Mouse (Mus musculus): Measurements from ENCODE around the gene Fyn.

Gene Fyn

DNA sequence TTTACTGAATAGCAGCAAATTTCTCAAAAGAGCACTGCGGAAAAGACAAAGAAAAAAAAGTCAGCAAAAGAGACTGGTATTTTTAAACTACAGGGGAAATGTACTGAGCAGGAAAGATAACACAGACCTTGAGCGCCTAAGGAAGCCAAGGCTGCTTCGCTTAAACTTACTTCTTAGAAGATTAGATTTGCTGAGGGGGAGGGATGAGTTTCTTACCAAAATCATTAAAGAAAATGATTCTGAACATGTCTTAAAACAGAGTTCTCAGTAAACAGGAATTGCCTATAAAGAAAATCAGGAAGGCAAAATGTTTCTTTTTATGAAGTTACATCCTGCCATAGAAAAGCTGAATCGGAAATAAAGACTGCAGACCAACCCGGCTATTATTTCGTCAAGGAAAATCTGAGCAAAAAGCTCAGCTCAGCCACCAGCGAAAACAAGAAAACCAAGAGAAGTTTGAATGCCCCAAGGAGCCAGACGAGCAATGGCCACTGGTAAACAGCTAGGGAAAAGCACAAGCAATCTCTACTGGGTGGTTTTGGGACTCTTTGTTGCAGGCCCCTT lies at the start of gene Fyn:
Gene Fyn (plus strand): TSS at position 284 of the 564 bp plus-strand sequence.
- DNase-seq, result no peak

DNA sequence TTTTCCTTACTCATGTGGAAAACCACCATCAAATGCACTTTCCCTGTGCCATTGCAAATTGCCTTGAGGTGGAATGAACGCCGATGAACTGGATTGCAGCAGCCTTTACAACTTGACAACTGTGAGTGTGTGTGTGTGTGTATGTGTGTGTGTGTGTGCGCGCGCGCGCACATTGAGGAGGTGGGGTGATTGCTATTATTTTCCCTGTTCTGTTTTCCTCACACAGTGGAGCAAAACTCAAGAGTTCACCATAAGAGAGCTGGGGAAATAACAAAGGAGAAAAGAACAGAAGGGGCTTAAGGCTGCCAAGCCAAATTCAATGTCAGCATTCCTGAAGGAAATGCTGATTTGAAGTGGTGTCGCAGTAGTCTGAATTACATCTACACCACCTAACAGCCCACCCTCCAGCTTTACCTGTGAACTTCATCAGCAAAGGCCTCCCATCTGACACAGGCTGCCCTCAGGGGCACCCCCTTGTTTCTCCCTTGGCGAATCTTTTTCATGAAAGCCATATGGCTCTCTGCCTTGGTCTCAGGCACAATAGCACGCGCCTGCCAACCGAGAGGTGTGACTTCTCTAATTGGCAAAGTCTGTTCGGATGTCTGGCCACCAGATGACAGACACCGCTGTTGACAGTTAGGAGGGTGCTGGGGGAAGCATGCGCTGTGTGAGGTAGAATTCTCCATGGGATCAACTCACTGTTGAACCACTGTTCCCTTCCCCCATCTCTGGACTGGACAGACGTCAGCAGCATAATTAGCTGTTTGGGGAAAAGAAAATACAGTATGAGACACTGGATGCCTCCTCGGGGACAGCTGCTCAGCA lies 47.6 kb upstream of the Fyn start:
- DNase-seq, result peak; percentile 47 to 48

DNA sequence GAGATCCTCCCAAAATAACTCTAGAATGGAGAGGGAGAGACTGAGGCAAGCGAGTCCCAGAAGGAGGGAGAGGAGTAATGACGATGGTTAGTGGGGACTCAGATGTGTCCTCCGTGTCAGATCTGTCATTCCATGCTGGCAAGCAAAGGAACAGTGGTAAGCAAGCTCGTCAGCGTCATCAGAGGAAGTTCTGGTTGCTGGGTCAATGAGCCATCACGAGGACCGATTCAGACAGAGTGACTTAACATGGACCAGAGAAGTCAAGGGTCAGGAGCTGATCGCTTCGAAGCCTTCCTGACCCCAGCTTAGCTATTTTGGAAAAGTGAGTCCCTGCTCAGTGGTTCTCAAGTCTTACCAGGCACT lies 47.1 kb upstream of the Fyn start:
- no peak for DNase-seq

DNA sequence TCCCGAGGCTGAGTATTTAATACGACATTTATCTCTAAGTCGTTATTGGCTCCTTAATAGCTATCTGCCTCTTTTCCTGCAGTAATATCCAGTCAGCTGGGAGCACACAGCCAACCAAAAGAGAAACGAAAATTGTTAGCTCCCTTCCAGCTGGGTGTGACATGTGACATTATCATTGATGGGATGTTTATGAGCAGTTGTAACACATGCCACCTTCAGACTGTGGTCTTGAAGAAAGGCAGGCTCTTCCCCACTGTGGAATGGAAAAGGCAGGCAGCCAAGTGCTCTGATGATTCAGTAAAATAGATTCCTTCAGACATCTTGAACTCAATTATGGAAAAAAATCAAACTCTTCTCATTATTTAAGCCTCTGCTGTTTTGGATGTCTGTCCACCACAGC lies 46.5 kb upstream of the Fyn start:
- no peak for DNase-seq

DNA sequence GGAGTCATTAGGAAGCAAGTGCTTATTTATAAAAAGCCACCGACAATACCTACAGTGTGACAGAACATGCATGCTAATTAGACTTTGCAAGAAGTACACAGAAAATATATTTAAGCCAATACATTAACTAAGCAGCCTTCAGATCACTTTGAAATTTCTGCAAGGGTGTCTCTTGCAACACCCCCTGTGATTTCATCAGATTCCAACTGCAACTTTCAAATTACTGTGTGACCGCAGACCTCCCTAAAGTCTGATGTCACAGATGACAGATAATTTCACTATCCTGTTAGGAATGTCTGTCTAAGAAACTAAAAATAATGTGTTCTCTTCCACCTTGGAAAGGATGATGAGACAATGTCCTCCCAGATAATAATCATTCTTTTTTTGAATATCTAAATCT lies 44.4 kb upstream of the Fyn start:
- DNase-seq, result no peak

DNA sequence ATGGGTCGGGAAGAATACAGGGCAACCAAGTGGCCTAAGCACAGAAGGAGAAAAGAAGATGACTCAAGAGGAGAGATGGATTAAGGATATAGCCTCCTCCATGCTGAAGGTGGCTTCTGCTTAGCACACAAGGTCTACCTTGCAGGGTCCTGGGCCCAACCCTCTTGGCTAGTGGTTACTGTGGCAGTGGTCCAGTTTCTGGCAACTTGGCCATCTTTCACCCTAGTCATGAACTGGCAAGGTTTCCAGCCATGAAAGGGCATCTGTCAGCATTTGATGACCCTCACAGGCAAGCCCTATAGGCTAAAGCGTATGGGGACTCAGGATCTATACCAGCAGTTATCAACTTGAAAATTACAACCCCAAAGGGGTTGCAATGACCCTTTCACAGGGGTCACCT lies 40.0 kb upstream of the Fyn start:
- DNase-seq, result no peak

DNA sequence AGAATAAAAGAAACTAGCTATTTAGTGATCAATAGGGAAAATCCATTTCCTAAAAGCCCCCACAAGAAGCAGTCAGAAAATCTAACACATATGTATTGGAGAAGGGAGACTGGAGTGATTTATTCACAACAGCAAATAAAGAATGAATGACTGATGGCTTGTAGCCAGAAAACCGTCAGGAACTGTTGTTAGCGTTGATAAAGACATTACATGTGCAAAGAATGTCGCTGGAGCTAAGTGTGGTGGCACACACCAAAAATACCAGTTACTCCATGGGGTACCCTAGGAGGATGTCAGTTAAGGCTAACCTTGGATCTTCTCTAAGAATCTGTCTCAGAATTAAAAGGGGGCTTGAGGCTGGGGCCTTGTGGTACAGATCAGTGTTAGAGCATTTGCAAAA lies 34.3 kb upstream of the Fyn start:
- no peak for DNase-seq

DNA sequence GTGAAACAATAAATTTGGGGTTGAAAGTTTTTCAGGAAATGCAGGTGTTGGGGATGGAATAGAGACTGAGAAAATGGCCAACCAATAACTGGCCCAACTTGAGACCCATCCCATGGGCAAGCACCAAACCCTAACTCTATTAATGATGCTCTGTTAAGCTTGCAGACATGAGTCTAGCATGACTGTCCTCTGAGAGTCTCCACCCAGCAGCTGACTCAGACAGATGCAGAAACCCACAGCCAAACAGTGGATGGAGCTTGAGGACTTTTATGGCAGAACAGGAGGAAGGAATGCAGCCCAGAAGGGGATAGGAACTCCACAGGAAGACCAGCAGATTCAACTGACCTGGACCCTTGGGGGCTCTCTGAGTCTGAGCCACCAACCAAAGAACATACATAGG lies 32.8 kb upstream of the Fyn start:
- no peak for DNase-seq

DNA sequence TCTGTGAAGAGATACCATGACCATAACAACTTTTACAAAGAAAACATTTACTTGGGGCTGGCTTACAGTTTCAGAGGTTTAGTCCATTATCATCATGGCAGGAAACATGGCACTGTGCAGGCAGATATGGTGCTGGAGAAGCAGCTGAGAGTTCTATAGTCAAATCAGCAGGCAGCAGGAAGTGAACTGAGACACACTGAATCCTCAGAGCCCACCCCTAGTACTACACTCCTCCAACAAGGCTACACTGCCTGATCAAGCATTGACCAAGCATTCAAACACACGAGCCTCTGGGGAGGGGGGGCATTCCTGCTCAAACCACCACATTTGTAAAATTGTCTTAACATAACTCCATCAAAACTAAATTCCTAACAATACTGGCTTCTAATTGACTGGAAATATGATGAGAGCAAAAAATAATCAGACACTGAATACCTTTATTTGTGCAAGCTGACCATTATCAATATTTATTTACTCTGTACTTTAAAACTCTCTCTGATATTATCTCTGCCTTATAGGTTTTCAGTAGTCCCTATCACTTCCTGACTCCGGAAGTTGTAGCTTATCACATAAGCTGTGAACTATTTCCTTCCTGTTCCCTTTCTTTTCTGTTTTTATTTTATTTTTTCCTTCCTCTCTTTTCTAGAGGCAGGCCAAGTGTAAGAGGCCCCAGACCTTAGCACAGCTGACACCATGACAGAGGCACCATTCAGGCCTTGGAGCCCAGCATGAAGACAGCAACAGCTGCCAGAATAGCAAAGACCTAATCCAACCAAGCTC lies 29.3 kb upstream of the Fyn start:
- DNase-seq, result no peak

DNA sequence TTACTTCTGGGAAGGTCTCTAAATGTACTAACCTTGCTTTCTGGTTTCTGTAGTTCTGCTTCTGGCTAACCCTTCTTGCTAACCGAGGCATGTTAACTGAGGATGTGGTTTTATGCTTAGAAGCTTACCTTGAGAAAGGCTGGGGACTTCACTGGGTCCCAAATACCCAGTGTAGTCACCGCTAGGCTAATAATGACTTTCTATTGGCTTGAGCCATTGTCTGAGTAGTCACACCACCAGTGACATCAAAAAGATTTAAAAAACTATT lies 28.8 kb upstream of the Fyn start:
- no peak for DNase-seq

DNA sequence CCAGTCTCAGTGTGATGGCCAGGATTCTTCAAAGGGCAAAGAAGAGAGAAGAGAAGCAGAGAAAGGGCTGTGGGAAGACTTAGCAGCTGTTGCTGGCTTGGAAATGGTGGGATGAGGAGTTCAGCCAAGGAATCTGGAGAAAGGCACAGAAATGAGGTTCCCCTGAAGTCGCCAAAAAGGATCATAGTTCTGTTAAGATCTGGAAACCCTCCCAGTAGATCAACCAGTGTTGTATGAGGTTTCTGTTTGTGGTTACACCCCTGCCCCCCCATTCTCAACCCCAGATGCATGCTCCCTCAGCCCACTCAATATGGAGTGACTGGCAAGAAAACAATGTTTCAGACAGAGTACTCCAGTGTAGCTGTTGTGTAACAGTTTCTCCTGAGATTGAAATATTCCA lies 25.1 kb upstream of the Fyn start:
- DNase-seq, result no peak

DNA sequence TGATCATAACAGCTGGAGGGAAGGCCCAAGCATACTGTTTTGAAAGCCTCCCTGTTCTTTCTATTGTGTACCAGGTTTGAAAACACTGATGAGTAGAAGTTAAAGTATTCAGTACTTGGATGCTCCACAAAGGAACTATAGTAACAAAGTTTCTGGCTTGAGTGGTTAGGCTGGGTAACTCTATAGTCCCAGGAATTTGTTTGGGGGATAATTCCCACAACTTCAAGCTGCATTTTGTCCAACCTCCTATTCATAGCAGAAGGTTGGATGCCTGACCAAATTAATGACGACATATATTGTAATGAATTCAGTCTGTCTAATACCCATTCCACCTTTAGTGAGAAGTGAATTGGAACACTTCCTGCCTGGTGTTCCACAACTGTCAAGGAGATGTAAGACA lies 22.7 kb upstream of the Fyn start:
- no peak for DNase-seq

DNA sequence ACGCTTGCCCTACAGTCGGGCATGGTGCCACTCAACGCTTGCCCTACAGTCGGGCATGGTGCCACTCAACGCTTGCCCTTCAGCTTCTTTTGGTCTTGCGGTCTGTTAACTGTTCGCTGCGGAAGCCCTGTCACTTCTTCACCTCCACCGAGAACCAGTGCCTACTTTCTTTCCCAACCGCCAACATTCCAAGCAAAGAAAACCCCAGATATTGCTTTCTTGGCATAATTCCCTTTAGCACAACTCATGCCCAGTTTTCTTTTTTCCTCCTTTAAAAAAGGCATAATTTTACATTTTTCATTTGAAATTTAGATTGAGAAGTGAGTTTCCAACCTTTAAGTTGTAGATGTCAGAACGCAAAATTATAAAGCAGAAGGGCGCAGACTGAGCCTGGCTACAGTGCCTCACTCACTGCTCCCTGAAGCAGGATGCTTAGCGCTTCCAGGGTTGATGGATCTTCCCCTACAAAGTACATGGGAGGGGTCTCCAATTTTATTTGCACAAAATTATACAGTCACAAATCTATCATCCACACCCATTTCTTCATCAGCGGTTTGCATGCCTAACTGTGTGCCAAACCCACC lies 18.8 kb upstream of the Fyn start:
- DNase-seq, result no peak

DNA sequence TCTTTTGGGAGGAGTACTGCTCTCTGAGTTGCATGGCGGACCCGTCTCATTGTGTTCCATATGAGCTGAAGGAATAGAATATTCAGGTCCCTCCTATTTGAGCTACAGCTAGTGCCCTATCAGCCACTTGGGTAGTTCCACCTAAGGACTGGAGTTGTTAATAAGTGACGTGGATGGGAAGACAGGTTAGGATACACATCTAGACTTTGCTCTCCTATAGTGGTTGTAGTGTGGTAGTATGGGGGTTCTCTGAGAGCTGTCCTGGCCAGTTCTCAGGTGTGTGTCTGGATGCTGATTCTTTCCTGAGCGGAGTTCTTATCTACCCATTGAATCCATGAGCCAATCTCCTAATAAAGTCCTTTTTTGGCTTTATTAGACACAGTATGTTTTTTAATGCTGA lies 4.5 kb upstream of the Fyn start:
- DNase-seq, result no peak

DNA sequence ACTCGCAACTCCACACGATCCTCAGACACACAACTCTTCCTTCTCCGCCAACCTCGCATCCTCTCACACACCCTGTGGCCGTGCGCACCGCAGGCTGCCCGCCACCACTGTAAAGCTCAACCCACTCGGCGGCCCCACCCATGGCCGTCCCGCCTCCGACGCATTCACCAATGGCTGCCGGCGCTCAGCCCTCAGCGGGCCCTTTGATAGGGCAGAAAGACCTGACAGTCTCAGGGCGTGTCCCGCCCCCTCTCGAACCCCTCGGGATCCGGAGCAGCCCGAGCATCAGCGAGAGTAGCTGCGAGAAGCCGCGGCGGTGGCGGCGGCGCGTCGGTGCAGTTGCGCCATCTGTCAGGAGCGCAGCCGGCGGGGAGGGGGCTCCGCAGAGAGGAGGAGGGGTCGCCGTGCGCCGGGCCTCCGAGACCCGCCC lies 862 bp downstream of the Fyn start:
- peak; percentile 93 to 96 for DNase-seq

DNA sequence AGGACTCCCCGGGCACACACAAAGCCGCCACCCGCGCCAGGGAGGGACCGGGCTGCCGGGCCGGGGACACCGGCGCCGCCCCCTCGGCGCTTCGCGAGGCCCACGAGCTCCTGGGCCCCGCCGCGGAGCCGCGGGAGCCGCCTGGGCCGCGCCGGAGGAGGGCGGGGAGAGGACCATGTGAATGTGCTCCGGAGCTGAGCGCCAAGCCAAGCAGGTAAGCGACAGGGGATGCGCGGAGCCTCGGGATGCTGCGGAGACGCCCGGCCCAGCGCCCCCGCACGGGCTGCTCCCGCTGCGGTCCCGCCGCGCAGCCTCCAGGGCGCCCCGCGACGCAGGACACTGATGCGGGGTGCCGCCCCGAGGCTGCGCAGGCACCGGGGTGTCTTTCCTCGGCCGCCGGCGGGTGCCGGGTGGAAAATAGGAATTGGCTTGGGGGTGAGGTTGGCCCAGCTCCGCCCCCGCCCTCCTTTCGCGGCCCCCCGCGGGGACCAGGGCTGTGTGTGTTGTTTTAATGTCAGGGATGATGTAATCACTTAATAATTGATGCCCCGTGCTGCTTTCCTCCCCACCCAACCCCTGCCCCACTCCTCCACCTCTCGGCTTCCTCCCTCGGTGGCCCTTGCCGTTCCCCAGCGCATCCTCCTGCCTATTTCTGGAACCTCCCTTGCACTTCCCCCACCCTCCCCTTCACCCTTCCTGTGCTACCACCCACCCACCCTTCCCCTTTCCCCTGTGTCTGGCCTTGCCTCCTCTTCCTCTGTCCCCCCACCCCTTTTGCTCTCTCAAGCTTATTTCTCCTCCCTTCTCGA lies 1.5 kb downstream of the Fyn start:
- peak; percentile 67 to 74 for DNase-seq

DNA sequence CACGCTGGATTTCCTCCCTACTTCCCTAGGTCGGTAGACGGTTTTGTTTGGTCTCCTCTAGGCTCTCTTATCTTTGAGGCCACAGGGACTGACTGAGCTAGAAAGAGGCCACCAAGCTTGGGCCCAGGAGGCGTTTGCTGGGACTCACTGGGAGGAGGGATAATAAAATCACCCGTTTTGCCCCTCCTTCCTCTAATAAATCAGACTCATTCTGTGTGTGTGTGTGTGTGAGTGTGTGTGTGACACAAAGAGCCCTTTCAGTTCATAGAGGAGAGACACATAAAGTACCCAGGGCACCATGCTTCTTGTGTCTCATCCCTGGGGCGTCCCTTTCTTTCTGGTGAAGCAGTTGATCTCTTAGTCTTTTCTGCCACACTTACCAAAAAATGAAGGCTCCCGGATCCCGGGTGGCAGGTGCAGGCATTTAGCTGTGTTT lies 2.1 kb downstream of the Fyn start:
- peak; percentile 31 to 44 for DNase-seq

DNA sequence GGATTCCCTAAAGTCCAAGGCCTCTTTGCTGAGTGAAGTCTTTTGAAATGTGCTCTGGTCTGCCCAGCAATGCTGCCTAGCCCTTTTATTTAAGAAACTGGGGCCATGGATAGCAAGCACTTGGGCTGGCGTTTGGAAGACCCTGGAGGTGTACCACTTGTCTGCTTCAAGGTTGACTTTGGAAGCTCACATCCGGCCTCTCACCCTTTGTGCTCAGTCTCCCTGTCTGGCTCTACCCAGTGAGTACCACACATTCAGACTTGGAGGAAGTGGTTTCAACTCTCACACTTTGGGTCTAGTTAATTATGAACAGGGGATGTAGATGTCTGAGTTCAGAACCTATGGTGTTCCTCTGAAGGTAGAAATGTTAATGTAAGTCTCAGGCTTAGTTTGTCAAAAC lies 2.8 kb downstream of the Fyn start:
- DNase-seq, result no peak

DNA sequence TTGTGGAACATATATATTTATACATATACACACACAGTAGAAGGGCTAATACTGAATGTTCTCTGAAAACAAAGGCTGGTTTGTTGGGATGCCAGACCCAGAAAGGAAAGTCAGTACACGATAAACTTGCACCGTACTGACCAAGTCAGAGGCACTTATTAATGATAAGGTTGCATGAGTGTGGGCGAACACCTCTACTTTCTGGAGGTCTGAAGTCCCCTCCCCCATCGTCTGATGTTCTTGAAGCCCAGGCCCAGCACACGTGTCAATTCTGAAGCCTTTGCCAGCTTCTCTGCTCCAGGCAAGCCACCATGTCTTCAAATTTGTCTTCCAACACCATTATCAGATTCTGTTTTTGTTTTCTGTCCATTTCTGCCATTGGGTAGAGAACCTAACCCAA lies 3.3 kb downstream of the Fyn start:
- no peak for DNase-seq

DNA sequence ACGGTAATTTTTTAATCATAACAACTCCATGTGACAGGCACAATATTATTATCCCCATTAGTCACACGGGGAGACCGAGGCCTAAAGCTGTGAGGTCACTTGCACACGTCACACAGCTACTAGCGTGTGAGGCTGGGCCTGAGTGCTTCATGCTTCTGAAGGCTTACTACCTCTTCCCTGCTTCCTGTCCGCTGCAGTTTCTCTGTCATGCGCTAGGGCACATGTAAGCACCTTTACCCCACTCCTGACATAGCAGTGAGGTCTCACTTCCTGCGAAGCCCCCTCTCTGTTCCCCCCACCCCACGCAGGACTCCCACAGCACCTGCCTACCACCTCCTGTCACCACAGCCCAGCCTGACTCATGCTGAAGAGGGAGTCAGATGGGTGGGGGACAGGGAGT lies 8.0 kb downstream of the Fyn start:
- DNase-seq, result no peak

DNA sequence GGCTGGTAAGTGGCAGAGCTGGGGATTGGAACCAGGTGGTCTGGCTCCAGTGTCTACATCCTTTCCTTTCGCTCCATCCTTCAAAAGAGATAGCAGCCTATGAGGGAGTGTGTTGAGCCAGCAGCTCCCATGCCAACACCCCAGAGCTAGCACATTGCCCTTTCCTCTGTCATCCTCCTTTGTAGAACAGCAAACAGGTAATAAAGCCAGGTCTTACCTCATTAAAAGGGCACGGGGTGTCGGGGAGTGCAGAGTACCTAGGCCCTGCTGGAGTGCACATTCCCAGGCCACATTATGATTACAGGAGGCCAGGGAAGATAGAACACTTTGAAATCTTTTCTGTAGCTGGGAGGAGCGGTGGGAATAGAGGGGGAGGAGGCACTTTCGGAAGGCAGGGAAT lies 8.6 kb downstream of the Fyn start:
- no peak for DNase-seq

DNA sequence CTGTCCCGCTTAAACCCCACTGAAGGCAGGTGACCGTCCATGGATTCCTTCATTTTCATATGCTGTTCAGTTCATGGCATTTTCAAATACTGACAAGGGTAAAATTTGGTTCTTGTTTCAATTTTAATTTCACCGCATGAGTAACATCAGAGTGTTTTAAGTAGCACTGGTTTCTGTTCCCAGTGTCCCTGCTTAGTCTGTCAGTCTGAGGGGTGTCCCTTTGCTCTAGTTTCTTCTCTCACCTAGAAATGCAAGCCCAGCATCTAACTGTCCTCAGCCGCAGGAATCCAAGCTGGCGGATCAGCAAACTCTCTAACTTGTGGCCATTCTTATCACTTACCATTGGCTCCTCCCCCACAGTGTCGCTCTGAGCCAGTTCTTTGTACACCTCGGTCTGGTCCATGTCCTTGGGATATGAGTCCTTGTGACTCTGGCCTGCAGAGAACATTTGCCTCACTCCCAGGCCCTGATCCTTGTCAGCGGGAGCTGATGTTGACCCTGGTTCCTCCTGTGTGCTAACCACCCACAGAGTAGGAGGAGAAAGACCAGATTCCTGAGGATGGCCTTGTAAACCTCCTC lies 9.5 kb downstream of the Fyn start:
- DNase-seq, result no peak

DNA sequence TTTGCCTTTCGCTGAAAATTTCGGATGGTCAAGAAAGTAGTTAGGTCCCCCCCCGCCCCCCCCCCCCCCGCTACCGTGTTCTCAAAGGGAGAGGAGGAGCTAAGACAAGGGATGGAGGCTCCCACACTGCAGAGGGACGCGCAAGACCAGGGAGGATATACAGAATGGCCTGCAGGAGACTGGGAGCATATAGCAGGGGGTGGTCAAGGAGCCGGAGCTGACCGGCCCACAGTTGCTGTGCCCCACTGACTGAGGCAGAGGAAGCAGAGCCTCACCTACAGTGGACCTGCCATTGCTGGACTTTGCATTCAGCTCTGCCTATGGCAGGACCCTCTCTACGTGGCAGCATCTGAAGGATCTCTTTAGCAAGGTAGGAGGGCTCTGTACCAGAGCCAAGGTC lies 10.6 kb downstream of the Fyn start:
- DNase-seq, result no peak
